Mouse (Mus musculus) skeletal muscle tissue, adult 2 months (tissue): ENCODE data around the gene Fkbp3.

Experiments used
- DNase-seq: peaks from one replicate; pipeline ENCODE4 v3.0.0-alpha.2; 2012; ENCODE audit warnings: low read depth, low spot score

Fkbp3 gene

GRCm38 (mm10) chr12:65036190-65036870 lies 37.5 kb downstream of the Fkbp3 start, which contains the start of gene Prpf39:
TSS of gene Prpf39 (plus strand) at chr12:65036333.
- DNase-seq, result peak; percentile 87

DNA sequence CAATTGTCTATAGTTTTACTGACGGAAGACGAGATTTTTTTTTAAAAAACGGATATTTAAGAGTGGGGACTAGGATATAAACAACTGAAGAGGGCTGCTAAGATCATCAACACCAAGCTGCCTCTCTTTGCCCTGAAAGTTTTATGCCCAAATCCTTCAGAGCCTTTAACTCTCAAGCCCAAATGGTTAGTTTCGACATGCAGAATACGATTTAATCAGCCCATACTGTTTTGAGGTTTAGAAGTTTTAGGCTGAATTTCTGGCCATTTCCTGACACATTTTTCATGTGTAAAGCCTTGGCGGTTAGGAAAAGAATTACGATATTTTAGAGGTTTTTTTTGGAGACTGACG lies 38.0 kb downstream of the Fkbp3 start:
- DNase-seq, result no peak

- DNase-seq, result no peak
Observed at GRCm38 (mm10) chr12:65022842-65023241, 51.0 kb downstream of the Fkbp3 start.
